Mouse (Mus musculus) cerebellum, postnatal 14 days (tissue): ENCODE data around the gene Sele.
"Not testable (repeated sequence)": the region's sequence is repeated elsewhere in the genome, so short reads cannot be mapped to it uniquely, and the experiment has no call there.

Experiments
- DNase-seq, 2 experiments: peaks; one replicate each; pipeline ENCODE4 v3.0.0; 2021; ENCODE audit warnings: mixed read lengths in 2 of 2

Sele gene

GRCm38 (mm10) chr1:164047934-164048333 lies at the start of gene Sele:
Sele (plus strand) TSS chr1:164048234.
- no peak for DNase-seq

GRCm38 (mm10) chr1:164001831-164002452 lies 46.1 kb upstream of the Sele start:
- DNase-seq = no peak

GRCm38 (mm10) chr1:164004311-164004710 lies 43.7 kb upstream of the Sele start:
- DNase-seq = no peak

- DNase-seq = peak; percentile 27 to 50
Observed at GRCm38 (mm10) chr1:164009235-164009634, 38.8 kb upstream of the Sele start.

- DNase-seq = no peak
Observed at GRCm38 (mm10) chr1:164014616-164015015, 33.4 kb upstream of the Sele start.

- no peak for DNase-seq
Observed at GRCm38 (mm10) chr1:164018221-164018896, 29.7 kb upstream of the Sele start.

- no peak for DNase-seq
Observed at GRCm38 (mm10) chr1:164019789-164020188, 28.2 kb upstream of the Sele start.

GRCm38 (mm10) chr1:164020746-164021145 lies 27.3 kb upstream of the Sele start:
- not testable (repeated sequence) for DNase-seq

GRCm38 (mm10) chr1:164022106-164022505 lies 25.9 kb upstream of the Sele start:
- DNase-seq = not testable (repeated sequence)

GRCm38 (mm10) chr1:164025685-164026084 lies 22.3 kb upstream of the Sele start:
- no peak for DNase-seq

- DNase-seq = peak; percentile 4 to 23
Observed at GRCm38 (mm10) chr1:164027416-164027815, 20.6 kb upstream of the Sele start.

- DNase-seq = no peak
Observed at GRCm38 (mm10) chr1:164040385-164041135, 7.5 kb upstream of the Sele start.

GRCm38 (mm10) chr1:164043549-164043948 lies 4.5 kb upstream of the Sele start:
- no peak for DNase-seq

GRCm38 (mm10) chr1:164053561-164053960 lies 5.5 kb downstream of the Sele start:
- DNase-seq = no peak

GRCm38 (mm10) chr1:164054800-164055199 lies 6.8 kb downstream of the Sele start:
- no peak for DNase-seq

GRCm38 (mm10) chr1:164060071-164060470 lies 12.0 kb downstream of the Sele start:
- no peak for DNase-seq

GRCm38 (mm10) chr1:164061278-164061677 lies 13.2 kb downstream of the Sele start:
- DNase-seq = no peak

GRCm38 (mm10) chr1:164061925-164062324 lies 13.9 kb downstream of the Sele start, which contains the start of gene Sell:
Sell (plus strand) TSS chr1:164061982.
- DNase-seq = no peak

- no peak for DNase-seq
Observed at GRCm38 (mm10) chr1:164062856-164063255, 14.8 kb downstream of the Sele start.

- no peak for DNase-seq
Observed at GRCm38 (mm10) chr1:164063745-164064144, 15.7 kb downstream of the Sele start.

GRCm38 (mm10) chr1:164069261-164069660 lies 21.2 kb downstream of the Sele start:
- no peak for DNase-seq

- DNase-seq = no peak
Observed at GRCm38 (mm10) chr1:164070461-164070860, 22.4 kb downstream of the Sele start.

GRCm38 (mm10) chr1:164071111-164071510 lies 23.1 kb downstream of the Sele start:
- no peak for DNase-seq

- DNase-seq = no peak
Observed at GRCm38 (mm10) chr1:164072001-164072400, 24.0 kb downstream of the Sele start.
